Mouse (Mus musculus) urinary bladder, adult 18-20 months (tissue): Measurements from ENCODE around the gene Adap2.
A peak's percentile ranks its signal among the peaks of the same experiment; 100 is the strongest.
"Not testable (repeated sequence)": the region's sequence is repeated elsewhere in the genome, so short reads cannot be mapped to it uniquely, and the experiment has no call there.

Experiments
- DNase-seq, 2 experiments: peaks; one replicate each; pipeline ENCODE4 v3.0.0; 2022; ENCODE audit warnings: low spot score in 2 of 2, mixed read lengths in 2 of 2

The Adap2 gene

GRCm38 (mm10) chr11:80159018-80159417 is 5.1 kb downstream of the Adap2 start:
- no peak for DNase-seq

GRCm38 (mm10) chr11:80161041-80161440 is 7.1 kb downstream of the Adap2 start:
- DNase-seq = no peak

GRCm38 (mm10) chr11:80163362-80164116 is 9.6 kb downstream of the Adap2 start:
- DNase-seq = no peak

GRCm38 (mm10) chr11:80164224-80164623 is 10.3 kb downstream of the Adap2 start:
- no peak for DNase-seq

GRCm38 (mm10) chr11:80168121-80168520 is 14.2 kb downstream of the Adap2 start:
- DNase-seq = no peak

GRCm38 (mm10) chr11:80168611-80169249 is 14.8 kb downstream of the Adap2 start:
- no peak for DNase-seq

GRCm38 (mm10) chr11:80169629-80170028 is 15.7 kb downstream of the Adap2 start:
- no peak for DNase-seq

GRCm38 (mm10) chr11:80170351-80170750 is 16.4 kb downstream of the Adap2 start:
- no peak for DNase-seq

- no peak for DNase-seq
Measured at GRCm38 (mm10) chr11:80171884-80172283, 18.0 kb downstream of the Adap2 start.

GRCm38 (mm10) chr11:80173963-80174670 is 20.2 kb downstream of the Adap2 start:
- DNase-seq = no peak

GRCm38 (mm10) chr11:80176911-80177895 is 23.3 kb downstream of the Adap2 start:
- no peak for DNase-seq

- DNase-seq = no peak
Measured at GRCm38 (mm10) chr11:80178316-80178715, 24.4 kb downstream of the Adap2 start.

GRCm38 (mm10) chr11:80181021-80181749 is 27.3 kb downstream of the Adap2 start:
- no peak for DNase-seq

GRCm38 (mm10) chr11:80183054-80183704 is 29.3 kb downstream of the Adap2 start:
- not testable (repeated sequence) for DNase-seq

GRCm38 (mm10) chr11:80183705-80184255 is 29.9 kb downstream of the Adap2 start, which contains the start of gene Rnf135:
Gene Rnf135 (plus strand): TSS chr11:80183851.
- peak; percentile 88 to 90 for DNase-seq

- DNase-seq = no peak
Measured at GRCm38 (mm10) chr11:80184531-80185071, 30.7 kb downstream of the Adap2 start.

- DNase-seq = not testable (repeated sequence)
Measured at GRCm38 (mm10) chr11:80185441-80185976, 31.6 kb downstream of the Adap2 start.

GRCm38 (mm10) chr11:80190280-80190679 is 36.4 kb downstream of the Adap2 start:
- no peak for DNase-seq

- no peak for DNase-seq
Measured at GRCm38 (mm10) chr11:80193827-80194226, 39.9 kb downstream of the Adap2 start.
